Mouse (Mus musculus): Measurements from ENCODE around the gene Sntg2.
A peak's percentile ranks its signal among the peaks of the same experiment; 100 is the strongest.

- TF ChIP-seq POLR2A (IDR thresholded peaks at IDR 0.05; ENCODE audit: borderline replicate concordance, extremely low read depth, insufficient read depth, insufficient read length, poor library complexity, severe bottlenecking) (no peak), CTCF (IDR thresholded peaks at IDR 0.05; ENCODE audit: borderline replicate concordance, extremely low read depth, insufficient read depth, insufficient read length) (peak; percentile 96)
These were observed 3.4 kb downstream of the Sntg2 start for GRCm38 (mm10) chr12:30369786-30370185.

Measured in brain, embryonic 14.5 days (tissue).